Mouse (Mus musculus) kidney, postnatal 25 days (tissue): ENCODE data around the gene Tenm4.

ENCODE experiments used
- DNase-seq, 2 experiments: peaks; one replicate each; pipeline ENCODE4 v3.0.0; 2021; ENCODE audit warnings: mixed read lengths in 2 of 2

The Tenm4 gene

GRCm38 (mm10) chr7:96484006-96484581 is 313.0 kb downstream of the Tenm4 start:
- peak; percentile 57 to 82 for DNase-seq

GRCm38 (mm10) chr7:96489348-96490076 is 318.5 kb downstream of the Tenm4 start:
- DNase-seq, result peak in 1 of 2 experiments; percentile 20

DNA sequence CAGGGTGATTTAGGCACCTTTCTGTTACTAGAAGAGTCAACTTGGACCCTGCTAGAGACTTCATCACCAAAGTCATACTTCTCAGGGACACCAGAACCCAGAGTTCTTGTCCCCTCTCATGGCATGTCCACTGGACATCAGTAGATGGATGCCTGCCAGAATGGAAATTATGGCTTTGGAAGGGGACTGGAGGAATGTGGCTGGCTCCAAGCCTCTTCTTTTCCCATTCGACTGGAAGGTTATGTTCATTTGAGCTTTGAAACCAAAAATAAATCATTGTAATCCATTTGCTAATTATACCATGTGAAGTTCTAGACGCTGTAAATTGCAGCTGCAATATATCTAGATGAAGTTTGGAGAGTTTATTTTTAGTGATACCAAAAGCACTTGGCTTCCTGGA is 320.9 kb downstream of the Tenm4 start:
- DNase-seq, result peak in 1 of 2 experiments; percentile 21

- no peak for DNase-seq
Measured at GRCm38 (mm10) chr7:96492696-96493095, 321.6 kb downstream of the Tenm4 start.

DNA sequence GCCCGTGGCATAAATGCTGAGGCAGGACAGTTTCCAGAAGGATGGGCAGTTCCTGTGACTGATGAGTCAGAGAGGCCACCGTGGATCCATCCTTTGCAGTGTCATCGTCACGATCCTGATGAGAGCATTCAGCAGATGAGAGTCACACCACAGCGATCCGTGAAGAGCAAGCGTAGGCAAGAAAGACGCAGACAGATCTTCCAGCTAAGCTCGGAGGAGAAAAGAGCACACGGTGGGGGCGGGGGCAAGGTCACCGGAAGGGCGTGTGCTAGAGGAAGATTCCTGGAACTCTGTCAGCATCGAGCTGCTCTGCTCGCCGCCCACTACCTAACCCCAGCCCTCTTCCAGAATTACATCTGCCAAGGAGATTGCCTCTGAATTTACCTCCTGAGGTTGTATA is 323.0 kb downstream of the Tenm4 start:
- no peak for DNase-seq

DNA sequence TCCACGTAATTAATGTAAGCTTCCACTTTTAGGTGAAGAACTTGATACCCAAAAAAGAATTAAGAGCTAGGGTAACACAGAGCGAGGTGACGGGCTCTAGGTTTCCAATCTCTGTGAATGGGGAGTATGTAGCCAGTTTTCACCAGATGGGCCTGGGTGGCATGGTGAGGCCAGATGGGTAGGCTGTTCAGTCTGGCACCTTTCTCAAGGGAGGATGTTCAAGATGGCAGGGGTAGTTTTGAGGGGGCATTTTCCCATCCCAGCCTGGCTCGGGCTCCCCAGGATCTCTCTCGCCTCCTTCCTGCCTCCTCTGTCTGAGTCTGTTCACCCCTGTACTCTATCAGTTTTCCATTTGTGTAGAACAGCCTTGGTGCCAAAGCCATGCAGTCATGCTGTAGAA is 329.1 kb downstream of the Tenm4 start:
- DNase-seq, result no peak

DNA sequence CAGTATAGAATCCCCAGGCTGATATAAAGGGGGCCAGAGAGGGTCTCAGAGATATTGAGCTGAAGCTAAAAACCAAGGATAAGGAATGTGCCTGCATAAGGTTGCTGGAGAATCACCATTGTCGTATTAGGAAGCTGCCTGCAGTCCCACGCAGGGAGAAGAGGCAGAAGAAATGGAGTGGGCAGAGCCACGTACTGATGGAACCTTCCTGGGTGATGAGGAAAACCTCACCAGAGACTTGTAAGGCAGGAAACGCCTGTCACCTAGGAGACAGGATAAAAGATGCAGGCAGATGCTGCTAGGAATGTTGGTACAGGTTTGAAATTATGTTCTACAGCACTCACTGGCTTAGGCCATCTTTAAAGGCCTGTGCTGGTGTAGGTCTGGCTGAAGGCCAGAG is 329.8 kb downstream of the Tenm4 start:
- no peak for DNase-seq

DNA sequence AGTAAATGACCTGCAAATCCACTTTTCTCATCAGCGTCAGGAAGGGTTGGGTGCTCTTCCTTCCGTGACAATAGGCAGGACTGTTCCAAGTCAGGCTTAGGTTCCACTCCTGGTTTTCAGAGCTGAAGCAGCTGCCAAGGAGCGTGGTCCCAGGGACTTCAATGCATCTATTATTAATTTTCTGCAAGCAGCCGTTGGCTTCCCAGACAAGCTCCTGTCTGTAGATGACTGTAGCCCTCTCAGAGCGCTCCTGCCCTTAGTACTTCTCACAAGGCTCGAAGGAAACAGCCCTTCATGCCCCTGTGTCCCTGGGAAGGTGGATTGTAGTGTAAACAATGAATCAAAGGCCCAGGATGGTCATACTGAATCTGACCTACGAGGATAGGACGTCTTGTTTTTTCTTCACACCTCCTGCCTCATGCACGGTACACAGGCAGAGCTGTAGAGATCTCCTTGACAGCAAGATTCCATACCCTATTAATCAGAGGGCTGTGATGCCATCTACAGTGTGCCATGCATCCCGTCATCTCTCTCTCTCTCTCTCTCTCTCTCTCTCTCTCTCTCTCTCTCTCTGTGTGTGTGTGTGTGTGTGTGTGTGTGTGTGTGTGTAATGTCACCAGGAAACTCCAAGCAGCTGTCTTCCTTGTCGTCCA is 331.4 kb downstream of the Tenm4 start:
- DNase-seq, result no peak

DNA sequence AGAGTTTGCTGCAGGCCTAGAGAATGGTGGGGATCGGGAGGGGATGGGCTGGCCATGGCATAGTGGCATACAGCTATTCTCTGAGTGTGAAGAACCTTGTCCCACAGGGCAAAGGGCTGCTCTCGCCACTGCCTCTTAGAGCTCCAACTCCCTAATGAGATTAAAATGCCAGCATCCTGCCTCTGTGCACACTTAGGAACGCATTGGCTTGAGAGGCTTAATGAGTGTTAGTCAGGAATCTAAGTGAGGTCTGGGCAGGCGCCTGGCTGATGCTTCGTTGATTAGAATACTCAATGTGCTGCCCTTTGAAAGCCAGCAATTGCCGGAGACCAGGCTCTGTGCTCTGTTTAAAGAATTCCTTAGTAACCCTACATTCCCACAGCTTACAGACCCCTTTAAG is 334.5 kb downstream of the Tenm4 start:
- DNase-seq, result peak in 1 of 2 experiments; percentile 15

DNA sequence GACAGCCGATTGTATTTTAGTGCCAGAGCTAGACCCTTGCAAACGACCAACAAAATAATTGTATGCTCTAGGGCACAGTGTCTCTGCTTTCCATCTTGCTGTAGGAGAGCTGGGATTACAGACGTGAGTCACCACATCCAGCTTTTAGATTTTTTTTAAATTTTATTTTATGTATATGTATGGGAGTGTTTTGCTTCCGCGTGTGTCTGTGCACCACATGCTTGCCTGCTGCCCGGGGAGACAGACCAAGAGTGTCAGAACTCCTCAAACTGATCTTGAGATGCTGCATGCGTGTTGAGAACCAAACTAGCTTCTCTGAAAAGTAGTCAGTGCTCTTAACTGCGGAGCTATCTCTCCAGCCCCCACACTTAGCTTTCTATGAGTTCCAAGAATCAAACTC is 336.0 kb downstream of the Tenm4 start:
- no peak for DNase-seq

- no peak for DNase-seq
Measured at GRCm38 (mm10) chr7:96510396-96510795, 339.4 kb downstream of the Tenm4 start.

- DNase-seq, result no peak
Measured at GRCm38 (mm10) chr7:96511018-96511609, 340.1 kb downstream of the Tenm4 start.

DNA sequence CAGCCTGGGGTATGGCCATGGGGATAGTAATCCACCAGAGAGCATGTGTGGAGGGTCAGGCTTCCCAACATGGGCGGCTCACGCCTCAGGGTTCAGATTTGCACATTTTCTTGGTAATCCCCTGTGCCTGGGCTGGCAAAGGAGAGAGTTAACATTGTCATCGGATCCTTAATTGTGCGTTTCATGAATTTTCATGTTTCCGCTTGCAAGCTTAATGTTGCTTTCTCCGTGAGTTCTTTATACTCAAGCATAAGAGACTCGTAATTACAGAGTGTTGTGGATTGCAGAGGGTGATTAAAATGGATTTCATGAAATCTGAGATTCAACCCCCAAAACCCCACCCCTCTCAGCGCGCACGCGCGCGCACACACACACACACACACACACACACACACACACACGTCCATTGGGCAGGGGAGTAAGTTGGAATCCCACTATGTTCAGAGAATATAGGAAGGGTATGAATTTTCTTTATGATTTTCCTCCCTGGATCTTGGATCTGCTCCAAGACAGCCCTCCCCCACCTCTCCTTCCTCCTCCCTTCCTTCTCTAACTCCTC is 341.0 kb downstream of the Tenm4 start:
- no peak for DNase-seq

DNA sequence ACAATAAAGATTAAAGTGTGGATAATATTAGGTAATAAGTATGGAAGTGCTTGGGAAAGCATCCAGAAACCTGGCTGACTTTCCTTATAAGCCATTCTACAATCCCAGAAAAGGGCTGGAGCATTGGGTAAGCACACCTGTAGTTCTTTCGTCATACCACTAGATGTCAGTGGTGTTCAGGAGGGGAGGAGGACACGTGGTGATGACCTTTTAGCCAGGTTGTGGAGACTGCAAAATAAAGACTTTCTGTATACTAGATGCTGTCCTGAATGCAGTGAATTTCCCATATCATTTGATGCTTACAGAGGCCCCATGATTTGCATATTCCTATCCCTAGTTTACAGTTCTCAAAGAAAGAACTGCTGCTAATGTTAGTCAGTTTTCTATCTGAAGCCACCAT is 348.2 kb downstream of the Tenm4 start:
- peak in 1 of 2 experiments; percentile 12 for DNase-seq

DNA sequence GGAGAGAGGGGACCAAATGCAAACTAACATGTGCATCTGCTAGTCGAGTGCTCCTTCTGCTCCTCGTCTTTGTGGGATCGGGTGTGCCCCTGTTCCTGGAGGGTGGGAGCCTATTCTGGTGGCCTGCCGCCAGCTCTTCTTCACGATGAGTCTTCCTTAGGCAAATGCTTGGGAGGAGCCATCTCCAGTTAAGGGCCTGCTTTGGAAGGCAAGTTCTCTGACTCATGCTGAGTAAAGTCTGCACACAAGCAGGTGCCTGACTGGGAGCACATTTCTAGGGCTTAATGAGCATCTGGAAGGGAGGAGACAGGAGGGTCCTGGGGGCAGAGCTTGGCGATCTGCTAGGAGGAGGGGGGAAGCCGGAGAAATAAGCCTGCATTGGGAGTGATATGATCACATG is 350.9 kb downstream of the Tenm4 start:
- no peak for DNase-seq

DNA sequence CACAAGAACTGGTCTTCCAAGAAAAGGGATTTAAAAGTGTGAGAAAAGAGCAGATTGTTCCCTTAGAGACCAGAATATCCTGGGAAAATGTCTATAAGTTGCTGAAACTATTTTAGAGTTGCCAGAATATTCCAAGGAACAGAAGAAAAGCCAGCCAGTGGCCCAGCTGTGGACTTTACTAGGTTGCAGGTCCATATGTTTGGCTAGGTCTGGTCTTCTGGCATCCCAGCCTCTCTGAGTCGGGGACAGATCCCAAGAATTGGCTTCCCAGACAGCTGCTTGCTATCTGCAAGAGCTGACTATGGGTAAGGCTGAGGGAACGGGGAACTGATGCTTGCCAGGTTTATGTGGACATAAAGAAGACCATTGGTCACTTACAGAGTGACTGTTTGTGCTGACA is 352.6 kb downstream of the Tenm4 start:
- no peak for DNase-seq

DNA sequence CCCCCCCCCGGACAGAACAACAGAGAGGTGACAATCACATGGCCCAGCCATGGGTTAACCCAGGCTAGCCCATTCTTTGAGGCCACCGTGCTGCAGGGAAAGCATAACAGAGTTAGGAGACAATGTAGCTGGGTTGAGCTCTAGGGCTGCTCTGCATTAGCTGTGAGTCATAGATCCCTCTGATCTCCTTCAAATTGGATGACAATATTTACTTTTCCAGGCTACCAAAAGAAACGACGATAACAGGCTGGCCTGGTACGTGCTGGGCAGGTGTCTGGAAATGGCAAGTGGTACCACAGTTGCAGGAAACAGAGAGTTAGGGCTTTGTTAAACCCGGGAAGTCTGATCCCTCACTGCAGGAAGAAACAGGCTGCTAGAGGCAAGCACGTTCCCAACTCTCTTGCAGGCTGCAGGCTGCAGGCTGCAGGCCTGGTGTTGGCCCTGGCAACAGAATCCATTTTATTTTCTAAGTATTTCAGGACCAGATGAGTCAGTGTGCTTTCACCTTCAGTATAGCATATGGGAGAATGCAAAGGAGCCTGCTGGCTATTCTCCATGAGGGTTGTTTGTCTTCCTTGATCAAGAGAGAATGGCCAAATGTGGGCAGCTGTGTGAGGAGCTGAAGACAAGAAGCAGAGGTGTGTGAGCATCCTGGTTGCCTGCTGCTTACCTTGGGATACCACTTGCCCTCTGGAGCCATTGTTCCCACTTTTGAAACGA is 353.6 kb downstream of the Tenm4 start:
- DNase-seq, result no peak

- DNase-seq, result peak; percentile 5 to 40
Measured at GRCm38 (mm10) chr7:96525344-96525743, 354.3 kb downstream of the Tenm4 start.

GRCm38 (mm10) chr7:96530571-96531426 is 359.8 kb downstream of the Tenm4 start:
- no peak for DNase-seq

DNA sequence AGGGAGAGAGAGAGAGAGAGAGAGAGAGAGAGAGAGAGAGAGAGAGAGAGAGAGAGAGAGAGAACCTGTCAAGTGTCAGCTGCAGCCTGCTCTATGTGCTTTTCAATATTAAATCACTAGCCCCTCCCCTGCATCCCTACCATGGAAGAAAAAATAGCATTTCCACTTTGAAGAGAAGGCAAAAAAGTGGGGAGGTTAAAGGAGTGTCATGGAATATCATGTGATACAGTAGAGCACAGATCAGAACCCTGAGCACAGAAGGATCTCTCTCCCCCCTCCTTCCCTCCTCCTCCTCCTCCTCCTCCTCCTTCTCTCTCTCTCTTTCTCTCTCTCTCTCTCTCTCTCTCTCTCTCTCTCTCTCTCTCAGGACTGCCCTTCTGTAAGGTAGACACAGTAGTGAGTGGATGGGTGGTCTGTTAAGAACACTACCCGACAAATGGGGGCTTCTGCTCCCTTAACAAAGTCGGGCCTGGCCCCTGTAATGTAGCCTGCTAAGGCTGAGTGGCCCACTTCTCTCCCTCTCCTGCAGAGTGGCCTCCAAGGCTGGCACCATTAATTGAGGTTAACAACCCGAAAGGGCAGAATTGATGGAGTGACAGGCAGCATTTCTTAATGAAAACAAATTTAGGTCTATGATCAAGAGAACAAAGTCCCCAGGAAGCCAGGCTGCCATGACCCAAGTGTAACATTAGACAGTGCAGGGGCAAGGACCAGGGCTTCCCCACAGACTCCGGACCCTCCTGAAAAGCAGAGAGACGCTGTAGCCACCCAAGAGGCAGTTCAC is 361.1 kb downstream of the Tenm4 start:
- DNase-seq, result no peak

- no peak for DNase-seq
Measured at GRCm38 (mm10) chr7:96532804-96533400, 361.9 kb downstream of the Tenm4 start.
